Mouse (Mus musculus): Measurements from ENCODE around the gene Serpina11.

GRCm38 (mm10) chr12:103989857-103990256 lies at the start of gene Serpina11:
- no peak for TF ChIP-seq POLR2A (IDR thresholded peaks at IDR 0.05; ENCODE audit: low read depth, low read length)
- TF ChIP-seq CTCF (IDR thresholded peaks at IDR 0.05; ENCODE audit: borderline replicate concordance, insufficient read depth, low read length): no peak

Data from embryonic fibroblast, embryonic 13.5 days (primary cell).